Mouse (Mus musculus) bone marrow macrophage, adult 2 months (primary cell): Measurements from ENCODE around the gene Prrc2c.

Source experiments
- CTCF ChIP-seq: IDR thresholded peaks from 2 replicates; pipeline ENCODE4 v1.5.1; 2012; ENCODE audit warnings: low read depth, mild to moderate bottlenecking, low read length, moderate library complexity
- POLR2A ChIP-seq: IDR thresholded peaks from 2 replicates; pipeline ENCODE4 v1.6.1; 2012; ENCODE audit warnings: mild to moderate bottlenecking, low read depth, low read length, borderline replicate concordance

- TF ChIP-seq CTCF (no peak), POLR2A (no peak)
Observed at GRCm38 (mm10) chr1:162727981-162728380, 12.4 kb downstream of the Prrc2c start.
